Mouse (Mus musculus) hindbrain, embryonic 16.5 days (tissue): ENCODE results near the gene Tsc22d1. TPM values are rescaled to one million over a fixed set of nuclear protein-coding genes. Genes with fewer than 3 reads are reported as not detected.
A peak's percentile ranks its signal among the peaks of the same experiment; 100 is the strongest.

Experiments used
- ATAC-seq: fragments of 200-750 bp; cut with Nextera tagmentation; 2 replicates; pipeline ENCODE4 v1.8.0; 2017; ENCODE audit warnings: moderate TSS enrichment, moderate library complexity
- H3K27ac ChIP-seq: fragments of 300-500 bp; sonication (generic); 2 replicates; pipeline ENCODE4 v1.5.1; 2014; ENCODE audit warnings: low read depth, mild to moderate bottlenecking, control low read depth, low read length, moderate library complexity
- H3K27me3 ChIP-seq: fragments of 300-500 bp; sonication (generic); replicated peaks from 2 replicates; pipeline ENCODE4 v1.6.1; 2014; ENCODE audit warnings: low read length; ENCODE audit not compliant: control insufficient read depth, insufficient read depth
- H3K36me3 ChIP-seq: fragments of 300-500 bp; sonication (generic); 2 replicates; pipeline ENCODE4 v1.6.1; 2014; ENCODE audit warnings: mild to moderate bottlenecking, low read length, moderate library complexity, mixed read lengths; ENCODE audit not compliant: control insufficient read depth, insufficient read depth
- H3K4me1 ChIP-seq: fragments of 300-500 bp; sonication (generic); 2 replicates; pipeline ENCODE4 v1.6.1; 2014; ENCODE audit warnings: low read depth, low read length; ENCODE audit not compliant: control insufficient read depth, insufficient read depth
- H3K4me2 ChIP-seq: fragments of 300-500 bp; sonication (generic); 2 replicates; pipeline ENCODE4 v1.6.1; 2014; ENCODE audit warnings: mild to moderate bottlenecking, low read length, control low read depth, moderate library complexity
- H3K4me3 ChIP-seq: fragments of 300-500 bp; sonication (generic); 2 replicates; pipeline ENCODE4 v1.5.1; 2014; ENCODE audit warnings: mild to moderate bottlenecking, low read length, control low read depth, moderate library complexity
- H3K9ac ChIP-seq: fragments of 300-500 bp; sonication (generic); 2 replicates; pipeline ENCODE4 v1.6.1; 2014; ENCODE audit warnings: low read depth, mild to moderate bottlenecking, control low read depth, low read length, moderate library complexity
- H3K9me3 ChIP-seq: fragments of 300-500 bp; sonication (generic); 2 replicates; pipeline ENCODE4 v1.6.1; 2014; ENCODE audit warnings: mild to moderate bottlenecking, low read length, moderate library complexity; ENCODE audit not compliant: control insufficient read depth
- whole genome bisulfite sequencing: fragments of 180-500 bp; shearing (Covaris S2); extraction: QIAGEN DNeasy Blood & Tissue Kit; methylation state at CpG from one replicate; pipeline ENCODE4 v1.1.7; 2014; 5-methylcytosine and 5-hydroxymethylcytosine counted together
- polyA plus RNA-seq: library from polyadenylated mRNA; unstranded; fragments of >200 nt; fragmentation: Nextera tagmentation; extraction: Ambion mirVana; gene quantifications from 2 replicates; pipeline ENCODE4 v1.2.1, GENCODE M21; 2015

The Tsc22d1 gene
- polyA plus RNA-seq, 1 experiment from 2014 or later = 791 TPM

- H3K27me3 ChIP-seq = no peaks in the 10 kb centered on the region
- peak overlapping the region; percentile 77 for H3K4me2 ChIP-seq
- peak overlapping the region; percentile 72 for H3K9ac ChIP-seq
- peaks cover 24% of the 10 kb centered on the region for H3K4me1 ChIP-seq
- no peaks in the 10 kb centered on the region for H3K9me3 ChIP-seq
- H3K36me3 ChIP-seq = peaks cover 7% of the 10 kb centered on the region; the same call in 1 of the 2 replicates
- WGBS = under 1% methylated on average over 10 of the region's 10 CpGs
- ATAC-seq = no peak; the same call in 1 of the 2 replicates
- H3K27ac ChIP-seq = peak overlapping the region; percentile 100
- H3K4me3 ChIP-seq = peak overlapping the region; percentile 97
These were observed 1.0 kb upstream of the Tsc22d1 start for GRCm38 (mm10) chr14:76413773-76414121.

GRCm38 (mm10) chr14:76414122-76414861 is 469 bp upstream of the Tsc22d1 start:
- H3K4me3 ChIP-seq = peak overlapping the region; percentile 97
- peaks cover 26% of the 10 kb centered on the region for H3K4me1 ChIP-seq
- under 1% methylated on average over 40 of the region's 81 CpGs for WGBS
- peak overlapping the region; percentile 93 for H3K4me2 ChIP-seq
- ATAC-seq = peak; percentile 96
- H3K9ac ChIP-seq = peak overlapping the region; percentile 99
- no peaks in the 10 kb centered on the region for H3K9me3 ChIP-seq
- H3K27ac ChIP-seq = peak overlapping the region; percentile 100
- H3K27me3 ChIP-seq = no peaks in the 10 kb centered on the region
- H3K36me3 ChIP-seq = peaks cover 7% of the 10 kb centered on the region; the same call in 1 of the 2 replicates

GRCm38 (mm10) chr14:76415781-76416301 is 1.1 kb downstream of the Tsc22d1 start:
- peak overlapping the region; percentile 97 for H3K4me3 ChIP-seq
- no peaks in the 10 kb centered on the region for H3K9me3 ChIP-seq
- 0% methylated on average over 29 of the region's 38 CpGs for WGBS
- ATAC-seq = peak; percentile 1
- H3K27ac ChIP-seq = peak overlapping the region; percentile 100
- peaks cover 7% of the 10 kb centered on the region; the same call in 1 of the 2 replicates for H3K36me3 ChIP-seq
- peak overlapping the region; percentile 99 for H3K9ac ChIP-seq
- peaks cover 35% of the 10 kb centered on the region for H3K4me1 ChIP-seq
- H3K27me3 ChIP-seq = no peaks in the 10 kb centered on the region
- H3K4me2 ChIP-seq = peak overlapping the region; percentile 93

GRCm38 (mm10) chr14:76416366-76417040 is 1.7 kb downstream of the Tsc22d1 start:
- H3K36me3 ChIP-seq = peaks cover 7% of the 10 kb centered on the region; the same call in 1 of the 2 replicates
- peak overlapping the region; percentile 100 for H3K27ac ChIP-seq
- H3K9ac ChIP-seq = peak overlapping the region; percentile 99
- no peaks in the 10 kb centered on the region for H3K27me3 ChIP-seq
- H3K9me3 ChIP-seq = no peaks in the 10 kb centered on the region
- 30% methylated on average over 27 of the region's 27 CpGs for WGBS
- peak overlapping the region; percentile 93 for H3K4me2 ChIP-seq
- H3K4me3 ChIP-seq = peak overlapping the region; percentile 97
- ATAC-seq = no peak
- peaks cover 42% of the 10 kb centered on the region for H3K4me1 ChIP-seq

- H3K9ac ChIP-seq = peak overlapping the region; percentile 99
- H3K36me3 ChIP-seq = peaks cover 7% of the 10 kb centered on the region; the same call in 1 of the 2 replicates
- no peak for ATAC-seq
- H3K27me3 ChIP-seq = no peaks in the 10 kb centered on the region
- H3K4me3 ChIP-seq = peak overlapping the region; percentile 97
- H3K9me3 ChIP-seq = no peaks in the 10 kb centered on the region
- 80% methylated on average over 17 of the region's 17 CpGs for WGBS
- H3K4me1 ChIP-seq = peaks cover 46% of the 10 kb centered on the region
- no peak overlapping the region for H3K27ac ChIP-seq
- H3K4me2 ChIP-seq = peak overlapping the region; percentile 93
These were observed 2.6 kb downstream of the Tsc22d1 start for GRCm38 (mm10) chr14:76417346-76417745.

GRCm38 (mm10) chr14:76420726-76421125 is 6.0 kb downstream of the Tsc22d1 start:
- Histone ChIP-seq H3K9me3 (no peaks in the 10 kb centered on the region), H3K27me3 (no peaks in the 10 kb centered on the region), H3K4me3 (peak overlapping the region; percentile 36), H3K4me2 (peak overlapping the region; percentile 79), H3K36me3 (peaks cover 11% of the 10 kb centered on the region), H3K9ac (peak overlapping the region; percentile 36; the same call in 1 of the 2 replicates), H3K4me1 (peaks cover 51% of the 10 kb centered on the region), H3K27ac (no peak overlapping the region)
- no peak for ATAC-seq
- 29% methylated on average over 7 of the region's 7 CpGs for WGBS

GRCm38 (mm10) chr14:76421162-76421561 is 6.4 kb downstream of the Tsc22d1 start:
- Histone ChIP-seq H3K4me3 (peak overlapping the region; percentile 36), H3K4me2 (peak overlapping the region; percentile 79), H3K9ac (no peak overlapping the region)

GRCm38 (mm10) chr14:76425422-76425821 is 10.7 kb downstream of the Tsc22d1 start:
- Histone ChIP-seq H3K4me1 (peaks cover 20% of the 10 kb centered on the region), H3K9me3 (no peaks in the 10 kb centered on the region), H3K36me3 (peaks cover 9% of the 10 kb centered on the region), H3K4me2 (no peak overlapping the region), H3K27ac (no peak overlapping the region), H3K9ac (no peak overlapping the region), H3K4me3 (no peak overlapping the region), H3K27me3 (no peaks in the 10 kb centered on the region)
- ATAC-seq = no peak
- WGBS = 92% methylated on average over 7 of the region's 7 CpGs

More at GRCm38 (mm10) chr14:76421162-76421561, 6.4 kb downstream of the Tsc22d1 start:
- 60% methylated on average over 4 of the region's 4 CpGs for WGBS
- Histone ChIP-seq H3K27ac (no peak overlapping the region), H3K36me3 (peaks cover 15% of the 10 kb centered on the region), H3K9me3 (no peaks in the 10 kb centered on the region), H3K4me1 (peaks cover 51% of the 10 kb centered on the region), H3K27me3 (no peaks in the 10 kb centered on the region)
- ATAC-seq = no peak

- no peaks in the 10 kb centered on the region for H3K27me3 ChIP-seq
- ATAC-seq = peak; percentile 63
- H3K36me3 ChIP-seq = peaks cover 9% of the 10 kb centered on the region
These were observed 11.3 kb downstream of the Tsc22d1 start for GRCm38 (mm10) chr14:76425986-76426530.

More at GRCm38 (mm10) chr14:76425986-76426530, 11.3 kb downstream of the Tsc22d1 start:
- no peak overlapping the region for H3K9ac ChIP-seq
- no peak overlapping the region for H3K4me3 ChIP-seq
- no peak overlapping the region for H3K27ac ChIP-seq
- 71% methylated on average over 21 of the region's 21 CpGs for WGBS
- H3K4me1 ChIP-seq = peaks cover 14% of the 10 kb centered on the region
- no peaks in the 10 kb centered on the region for H3K9me3 ChIP-seq
- H3K4me2 ChIP-seq = no peak overlapping the region
